Mouse (Mus musculus): Measurements from ENCODE around the gene Vmn1r115.
"Not testable (repeated sequence)": the region's sequence is repeated elsewhere in the genome, so short reads cannot be mapped to it uniquely, and the experiment has no call there.

DNA sequence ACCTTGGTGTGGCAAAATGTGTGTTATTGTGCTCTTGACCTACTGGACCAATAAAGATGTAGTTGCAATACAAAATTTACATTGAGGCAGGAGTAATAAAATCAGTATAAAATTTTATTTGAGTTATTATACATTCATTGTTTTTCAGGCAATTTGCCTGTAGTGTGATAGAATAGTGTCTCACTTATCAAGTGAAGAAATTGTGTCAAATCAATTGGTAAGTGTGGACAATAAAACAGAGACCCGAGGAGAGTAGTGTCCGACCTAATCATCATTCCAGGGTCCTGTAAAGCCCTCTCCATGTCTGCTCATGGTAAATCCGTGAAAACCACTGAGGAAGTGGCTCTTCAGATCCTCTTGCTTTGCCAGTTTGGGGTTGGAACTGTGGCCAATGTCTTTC is 27.2 kb upstream of the Vmn1r115 start, which contains the start of gene Vmn1r116:
- TF ChIP-seq CTCF (IDR thresholded peaks at IDR 0.05; ENCODE audit: control insufficient read depth, insufficient read depth, low read length); POLR2A (IDR thresholded peaks at IDR 0.05; ENCODE audit: borderline replicate concordance, control insufficient read depth, low read depth, low read length): not testable (repeated sequence)
